In the genomic region with DNA sequence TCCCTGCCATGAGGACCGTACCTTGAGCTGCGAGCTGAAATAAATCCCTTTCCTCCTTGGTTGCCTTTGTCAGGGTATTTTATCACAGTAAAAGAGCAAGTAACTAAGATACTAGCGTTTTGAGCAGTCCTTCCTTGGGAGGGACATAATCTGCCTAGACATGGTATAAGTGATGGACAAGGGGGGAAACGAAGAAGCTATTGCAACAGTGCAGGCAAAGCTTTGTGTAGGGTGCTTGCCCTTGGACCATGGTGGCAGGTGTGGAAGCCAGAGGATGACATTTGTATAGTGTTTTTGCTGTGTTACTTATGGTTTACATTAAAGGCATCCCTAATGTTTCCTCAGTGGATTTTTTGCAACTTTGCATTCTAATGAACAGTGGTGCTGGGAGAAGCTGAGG, we compare ENCODE assay signal across 8 mouse cellular contexts. TPM values are rescaled to one million over a fixed set of nuclear protein-coding genes. Genes with fewer than 3 reads are reported as not detected.
DNase-seq lines count a peak whose midpoint lies in the region; ATAC-seq and TF ChIP-seq lines count a peak whose summit lies in the region.

No protein-coding gene starts in this region.

- H3K4me1 ChIP-seq in heart, embryonic 10.5 days, result peaks cover 10% of the 10 kb centered on the region; the same call in 1 of the 2 replicates
- H3K4me1 ChIP-seq in testis, adult 2 months (ENCODE audit: control insufficient read depth, insufficient read depth, low read length), result peaks cover 8% of the 10 kb centered on the region
- H3K4me1 ChIP-seq in liver, embryonic 16.5 days (ENCODE audit: control insufficient read depth, low read depth, low read length), result peaks cover 2% of the 10 kb centered on the region; the same call in 1 of the 2 replicates

- H3K9me3 ChIP-seq in heart, embryonic 10.5 days, result no peaks in the 10 kb centered on the region
- H3K9me3 ChIP-seq in liver, embryonic 16.5 days (replicated peaks; ENCODE audit: control insufficient read depth, low read length), result no peaks in the 10 kb centered on the region

- H3K36me3 ChIP-seq in heart, embryonic 10.5 days, result no peaks in the 10 kb centered on the region
- no peaks in the 10 kb centered on the region for H3K36me3 ChIP-seq in testis, adult 2 months (ENCODE audit: control insufficient read depth, insufficient read depth, low read length)
- no peaks in the 10 kb centered on the region for H3K36me3 ChIP-seq in liver, embryonic 16.5 days (ENCODE audit: control insufficient read depth, insufficient read depth)

- TF ChIP-seq POLR2A in testis, adult 2 months (IDR thresholded peaks at IDR 0.05; ENCODE audit: control insufficient read depth, low read depth, low read length), result no peak

- H3K4me3 ChIP-seq in heart, embryonic 10.5 days, result peak overlapping the region; percentile 80
- H3K4me3 ChIP-seq in testis, adult 2 months (ENCODE audit: control insufficient read depth, low read depth, low read length), result peak overlapping the region; percentile 80; the same call in 1 of the 2 replicates
- peak overlapping the region; percentile 67 for H3K4me3 ChIP-seq in liver, embryonic 16.5 days (ENCODE audit: low read depth, low read length)

- WGBS in heart, embryonic 10.5 days, result 73% methylated on average over 4 of the region's 4 CpGs
- 57% methylated on average over 4 of the region's 4 CpGs for WGBS in liver, embryonic 16.5 days (ENCODE audit: insufficient replicate concordance)

- DNase-seq in heart, embryonic 10.5 days (ENCODE audit: low spot score), result no peak
- no peak for DNase-seq in heart, postnatal 10 days
- no peak for DNase-seq in testis, postnatal 10 days (ENCODE audit: low spot score)
- DNase-seq in yolk sac, embryonic 10.5 days (ENCODE audit: low spot score), result no peak
- DNase-seq in left cerebral cortex, adult 9 months (ENCODE audit: low spot score in 2 of 2), result no peak
- no peak for DNase-seq in urinary bladder, postnatal 36 days (ENCODE audit: low spot score in 2 of 2)

- intact Hi-C loops in heart, postnatal 10 days (cut with DNase I), result no loop called here

- no peak for TF ChIP-seq CTCF in testis, adult 2 months (IDR thresholded peaks at IDR 0.05; ENCODE audit: control insufficient read depth, insufficient read depth, insufficient replicate concordance, low read depth, low read length)

- peak overlapping the region; percentile 82; the same call in 1 of the 2 replicates for H3K27ac ChIP-seq in heart, embryonic 10.5 days
- no peak overlapping the region for H3K27ac ChIP-seq in testis, adult 2 months (ENCODE audit: control insufficient read depth, insufficient read depth, low read depth, low read length)
- no peak overlapping the region for H3K27ac ChIP-seq in liver, embryonic 16.5 days (ENCODE audit: low read length)

- peaks cover 33% of the 10 kb centered on the region for H3K27me3 ChIP-seq in heart, embryonic 10.5 days (ENCODE audit: insufficient read depth, poor library complexity, severe bottlenecking)
- no peaks in the 10 kb centered on the region for H3K27me3 ChIP-seq in testis, adult 2 months (ENCODE audit: control insufficient read depth, insufficient read depth, low read length)
- H3K27me3 ChIP-seq in liver, embryonic 16.5 days (ENCODE audit: control insufficient read depth, insufficient read depth, low read depth, low read length), result peaks cover 21% of the 10 kb centered on the region

- no peak for ATAC-seq in liver, embryonic 16.5 days (ENCODE audit: low read depth)

- peak overlapping the region; percentile 82 for H3K4me2 ChIP-seq in liver, embryonic 16.5 days (ENCODE audit: low read depth, low read length)

- peak overlapping the region; percentile 6; the same call in 1 of the 2 replicates for H3K9ac ChIP-seq in liver, embryonic 16.5 days (ENCODE audit: low read depth, low read length)

RNA-seq across cellular contexts. Expression of gene Zkscan16, which starts 0.5 kb away (rescaled TPM):
- polyA plus RNA-seq in heart, embryonic 10.5 days (2016; fragmentation: Nextera tagmentation; extraction: Ambion mirVana), result 0.28 and 0.38 TPM in 2 replicates
- total RNA-seq in heart, postnatal 10 days (2021), result under 1 TPM; 0.12 TPM
- polyA plus RNA-seq in testis, adult 2 months (2012; rRNA removed), result 0.48 and 0.49 TPM in 2 replicates
- polyA plus RNA-seq in liver, embryonic 16.5 days (2015; fragmentation: Nextera tagmentation; extraction: Ambion mirVana), result 0.04 and 0.05 TPM in 2 replicates

RNA-seq across cellular contexts. Expression of gene Ecpas, which starts 30.4 kb away (rescaled TPM):
- polyA plus RNA-seq in heart, embryonic 10.5 days (2016; fragmentation: Nextera tagmentation; extraction: Ambion mirVana), result 25.6 and 30.4 TPM in 2 replicates
- 100 to 1,000 TPM; 153 to 156 TPM for total RNA-seq in heart, postnatal 10 days (2021)
- 8.8 and 10.2 TPM in 2 replicates for polyA plus RNA-seq in testis, adult 2 months (2012; rRNA removed)
- polyA plus RNA-seq in liver, embryonic 16.5 days (2015; fragmentation: Nextera tagmentation; extraction: Ambion mirVana), result 12.7 and 14.0 TPM in 2 replicates

RNA-seq across cellular contexts. Expression of gene Ptgr1, which starts 44.0 kb away (rescaled TPM):
- polyA plus RNA-seq in heart, embryonic 10.5 days (2016; fragmentation: Nextera tagmentation; extraction: Ambion mirVana), result 10.6 and 17.0 TPM in 2 replicates
- 1 to 10 TPM; 5.3 to 5.6 TPM for total RNA-seq in heart, postnatal 10 days (2021)
- 8.5 and 12.0 TPM in 2 replicates for polyA plus RNA-seq in testis, adult 2 months (2012; rRNA removed)
- polyA plus RNA-seq in liver, embryonic 16.5 days (2015; fragmentation: Nextera tagmentation; extraction: Ambion mirVana), result 12.2 and 13.3 TPM in 2 replicates

RNA-seq across cellular contexts. Expression of gene Dnajc25, which starts 51.9 kb away (rescaled TPM):
- polyA plus RNA-seq in heart, embryonic 10.5 days (2016; fragmentation: Nextera tagmentation; extraction: Ambion mirVana), result 7.4 and 11.4 TPM in 2 replicates
- total RNA-seq in heart, postnatal 10 days (2021), result 10 to 100 TPM; 15.9 to 18.2 TPM
- polyA plus RNA-seq in testis, adult 2 months (2012; rRNA removed), result 4.7 and 6.5 TPM in 2 replicates
- polyA plus RNA-seq in liver, embryonic 16.5 days (2015; fragmentation: Nextera tagmentation; extraction: Ambion mirVana), result 3.9 and 5.5 TPM in 2 replicates
